Mouse (Mus musculus) brown adipose tissue, adult 24 weeks (tissue): ENCODE measurements at regions not wholly inside any gene's neighbourhood (a gene's known extent, or its start where the extent isn't known, plus 50 kb on each side); places are given as distances from the start of the nearest gene placed in this dataset.
"Not testable (repeated sequence)": the region's sequence is repeated elsewhere in the genome, so short reads cannot be mapped to it uniquely, and the experiment has no call there.

Experiments
- H3K27ac ChIP-seq: fragments of 200-500 bp; replicated peaks from 2 replicates; pipeline ENCODE4 v1.5.1; 2012; ENCODE audit warnings: low read depth, mild to moderate bottlenecking, low read length
- H3K4me1 ChIP-seq: fragments of 200-500 bp; 2 replicates; pipeline ENCODE4 v1.6.1; 2012; ENCODE audit warnings: low read length, mixed read lengths; ENCODE audit not compliant: control insufficient read depth, insufficient read depth, insufficient read length
- H3K4me3 ChIP-seq: fragments of 200-500 bp; 2 replicates; pipeline ENCODE4 v1.5.1; 2012; ENCODE audit warnings: low read depth, mild to moderate bottlenecking, low read length, moderate library complexity; ENCODE audit not compliant: insufficient read depth

GRCm38 (mm10) chr3:40297120-40297519 lies 234.0 kb upstream of the Intu start:
- Histone ChIP-seq H3K4me3 (no peak overlapping the region), H3K4me1 (no peaks in the 10 kb centered on the region), H3K27ac (no peak overlapping the region)

- Histone ChIP-seq H3K27ac (no peak overlapping the region), H3K4me3 (no peak overlapping the region), H3K4me1 (no peaks in the 10 kb centered on the region)
Observed at GRCm38 (mm10) chr3:40320319-40320718, 210.8 kb upstream of the Intu start.

GRCm38 (mm10) chr3:40325872-40326803 lies 204.9 kb upstream of the Intu start:
- Histone ChIP-seq H3K27ac (no peak overlapping the region), H3K4me1 (no peaks in the 10 kb centered on the region; the same call in 1 of the 2 replicates), H3K4me3 (no peak overlapping the region)

- no peaks in the 10 kb centered on the region for H3K4me1 ChIP-seq
- H3K27ac ChIP-seq, result no peak overlapping the region
- no peak overlapping the region for H3K4me3 ChIP-seq
Observed at GRCm38 (mm10) chr3:40339492-40340030, 191.5 kb upstream of the Intu start.

GRCm38 (mm10) chr3:40355103-40355502 lies 176.0 kb upstream of the Intu start:
- Histone ChIP-seq H3K27ac (no peak overlapping the region), H3K4me3 (no peak overlapping the region), H3K4me1 (no peaks in the 10 kb centered on the region)

- no peak overlapping the region for H3K4me3 ChIP-seq
- H3K4me1 ChIP-seq, result no peaks in the 10 kb centered on the region
- no peak overlapping the region for H3K27ac ChIP-seq
Observed at GRCm38 (mm10) chr3:40368421-40368820, 162.7 kb upstream of the Intu start.

- no peaks in the 10 kb centered on the region for H3K4me1 ChIP-seq
- H3K4me3 ChIP-seq, result no peak overlapping the region
- no peak overlapping the region for H3K27ac ChIP-seq
Observed at GRCm38 (mm10) chr3:40371411-40371810, 159.7 kb upstream of the Intu start.

- H3K27ac ChIP-seq, H3K4me3 ChIP-seq: not testable (repeated sequence)
Observed at GRCm38 (mm10) chr3:40376220-40376619, 154.9 kb upstream of the Intu start.

GRCm38 (mm10) chr3:40377416-40377815 lies 153.7 kb upstream of the Intu start:
- Histone ChIP-seq H3K4me1 (no peaks in the 10 kb centered on the region), H3K27ac (no peak overlapping the region), H3K4me3 (no peak overlapping the region)

More at GRCm38 (mm10) chr3:40376220-40376619, 154.9 kb upstream of the Intu start:
- not testable (repeated sequence) for H3K4me1 ChIP-seq

- Histone ChIP-seq H3K4me3 (no peak overlapping the region), H3K27ac (no peak overlapping the region), H3K4me1 (no peaks in the 10 kb centered on the region)
Observed at GRCm38 (mm10) chr3:40379063-40379462, 152.0 kb upstream of the Intu start.

GRCm38 (mm10) chr3:40391631-40392030 lies 139.5 kb upstream of the Intu start:
- Histone ChIP-seq H3K27ac (no peak overlapping the region), H3K4me1 (no peaks in the 10 kb centered on the region), H3K4me3 (no peak overlapping the region)

GRCm38 (mm10) chr3:40398184-40398583 lies 132.9 kb upstream of the Intu start:
- Histone ChIP-seq H3K27ac (no peak overlapping the region), H3K4me1 (no peaks in the 10 kb centered on the region), H3K4me3 (no peak overlapping the region)

- H3K4me1 ChIP-seq, result no peaks in the 10 kb centered on the region
- H3K27ac ChIP-seq, result no peak overlapping the region
Observed at GRCm38 (mm10) chr3:40403402-40403801, 127.7 kb upstream of the Intu start.

GRCm38 (mm10) chr3:40405095-40405948 lies 125.8 kb upstream of the Intu start:
- no peak overlapping the region for H3K27ac ChIP-seq
- no peaks in the 10 kb centered on the region for H3K4me1 ChIP-seq
- no peak overlapping the region for H3K4me3 ChIP-seq

More at GRCm38 (mm10) chr3:40403402-40403801, 127.7 kb upstream of the Intu start:
- no peak overlapping the region for H3K4me3 ChIP-seq

GRCm38 (mm10) chr3:40405949-40406236 lies 125.2 kb upstream of the Intu start:
- Histone ChIP-seq H3K4me3 (no peak overlapping the region), H3K27ac (no peak overlapping the region), H3K4me1 (no peaks in the 10 kb centered on the region)
